Mouse (Mus musculus): ENCODE results near the gene Gm20388.

DNA sequence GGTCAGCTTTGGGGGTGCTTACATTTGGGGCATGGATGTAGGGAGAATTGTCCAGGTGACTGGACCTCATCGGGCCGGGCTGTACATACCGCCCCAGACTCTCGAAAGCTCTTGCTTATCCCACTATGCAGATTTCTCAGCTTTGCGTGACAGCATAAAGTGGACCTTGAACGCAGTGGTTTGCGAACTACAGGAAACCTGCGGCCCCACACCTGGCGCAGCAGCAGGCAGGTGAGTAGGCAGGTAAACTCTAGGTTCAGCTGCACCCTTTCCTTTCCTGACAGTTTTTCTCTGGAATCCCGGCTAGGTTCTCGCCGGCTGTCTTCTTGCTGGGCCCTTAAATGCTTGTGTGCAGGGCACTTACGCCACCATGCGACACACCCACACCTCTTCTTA, 3985.7 kb downstream of the Gm20388 start:
- TF ChIP-seq CTCF (IDR thresholded peaks at IDR 0.05; ENCODE audit: extremely low read depth, insufficient read depth, low read length), result no peak
- no peak for TF ChIP-seq POLR2A (IDR thresholded peaks at IDR 0.05; ENCODE audit: extremely low read depth, insufficient read depth, low read length)

Measured in cortical plate, adult 2 months (tissue).